Mouse (Mus musculus) heart, embryonic 11.5 days (tissue): ENCODE measurements around the gene Lgr6. TPM values are rescaled to one million over a fixed set of nuclear protein-coding genes. Genes with fewer than 3 reads are reported as not detected.

ENCODE experiments used
- ATAC-seq: fragments of 200-750 bp; cut with Nextera tagmentation; replicated peaks from 2 replicates; pipeline ENCODE4 v1.8.0; 2017; ENCODE audit warnings: moderate library complexity; ENCODE audit not compliant: insufficient number of reproducible peaks, low FRiP score, low TSS enrichment
- H3K27ac ChIP-seq: fragments of 300-500 bp; sonication (generic); 2 replicates; pipeline ENCODE4 v1.5.1; 2014; ENCODE audit warnings: mild to moderate bottlenecking, low read depth, low read length
- H3K27me3 ChIP-seq: fragments of 300-500 bp; sonication (generic); 2 replicates; pipeline ENCODE4 v1.6.1; 2014; ENCODE audit warnings: mild to moderate bottlenecking, low read length, mixed read lengths; ENCODE audit not compliant: control insufficient read depth, insufficient read depth
- H3K36me3 ChIP-seq: fragments of 300-500 bp; sonication (generic); 2 replicates; pipeline ENCODE4 v1.6.1; 2014; ENCODE audit warnings: mild to moderate bottlenecking, low read length, moderate library complexity, mixed read lengths; ENCODE audit not compliant: control insufficient read depth, insufficient read depth
- H3K4me1 ChIP-seq: fragments of 300-500 bp; sonication (generic); 2 replicates; pipeline ENCODE4 v1.6.1; 2014; ENCODE audit warnings: low read length; ENCODE audit not compliant: control insufficient read depth, insufficient read depth
- H3K4me2 ChIP-seq: fragments of 300-500 bp; sonication (generic); 2 replicates; pipeline ENCODE4 v1.6.1; 2014; ENCODE audit warnings: mild to moderate bottlenecking, moderate library complexity
- H3K4me3 ChIP-seq: fragments of 300-500 bp; sonication (generic); 2 replicates; pipeline ENCODE4 v1.5.1; 2014; ENCODE audit warnings: low read depth, low read length
- H3K9ac ChIP-seq: fragments of 300-500 bp; sonication (generic); 2 replicates; pipeline ENCODE4 v1.6.1; 2014; ENCODE audit warnings: mild to moderate bottlenecking, low read depth, low read length, moderate library complexity
- H3K9me3 ChIP-seq: fragments of 300-500 bp; sonication (generic); replicated peaks from 2 replicates; pipeline ENCODE4 v1.6.1; 2016; ENCODE audit warnings: low read length; ENCODE audit not compliant: control insufficient read depth
- WGBS: fragments of 180-500 bp; shearing (Covaris S2); extraction: QIAGEN DNeasy Blood & Tissue Kit; methylation state at CpG from one replicate; pipeline ENCODE4 v1.1.7; 2014; ENCODE audit not compliant: insufficient replicate concordance; 5-methylcytosine and 5-hydroxymethylcytosine counted together
- polyA plus RNA-seq: library from polyadenylated mRNA; unstranded; fragments of >200 nt; fragmentation: Nextera tagmentation; extraction: Ambion mirVana; gene quantifications from 2 replicates; pipeline ENCODE4 v1.2.1, GENCODE M21; 2014

Lgr6 gene
- polyA plus RNA-seq, 1 experiment from 2014 or later, result 1.4 TPM

- Histone ChIP-seq H3K4me1 (peaks cover 14% of the 10 kb centered on the region), H3K9me3 (no peaks in the 10 kb centered on the region), H3K4me3 (no peak overlapping the region), H3K27me3 (no peaks in the 10 kb centered on the region), H3K36me3 (no peaks in the 10 kb centered on the region), H3K9ac (no peak overlapping the region), H3K4me2 (no peak overlapping the region), H3K27ac (no peak overlapping the region)
- WGBS, result 87% methylated on average over 2 of the region's 2 CpGs
- no peak for ATAC-seq
Measured at GRCm38 (mm10) chr1:134942898-134943297, 162.2 kb downstream of the Lgr6 start.

- peak overlapping the region; percentile 1; the same call in 1 of the 2 replicates for H3K27ac ChIP-seq
Measured at GRCm38 (mm10) chr1:134940863-134941262, 164.2 kb downstream of the Lgr6 start.

GRCm38 (mm10) chr1:134938233-134938632 lies 166.8 kb downstream of the Lgr6 start:
- H3K36me3 ChIP-seq, result no peaks in the 10 kb centered on the region
- no peaks in the 10 kb centered on the region for H3K27me3 ChIP-seq
- no peak overlapping the region for H3K4me2 ChIP-seq
- ATAC-seq, result no peak
- no peak overlapping the region for H3K4me3 ChIP-seq
- H3K9ac ChIP-seq, result no peak overlapping the region
- H3K27ac ChIP-seq, result no peak overlapping the region
- no peaks in the 10 kb centered on the region for H3K9me3 ChIP-seq
- H3K4me1 ChIP-seq, result peaks cover 32% of the 10 kb centered on the region
- 84% methylated on average over 1 of the region's 1 CpGs for WGBS

More at GRCm38 (mm10) chr1:134940863-134941262, 164.2 kb downstream of the Lgr6 start:
- H3K4me2 ChIP-seq, result no peak overlapping the region
- no peak overlapping the region for H3K4me3 ChIP-seq
- no peaks in the 10 kb centered on the region for H3K27me3 ChIP-seq
- H3K9ac ChIP-seq, result no peak overlapping the region
- H3K9me3 ChIP-seq, result no peaks in the 10 kb centered on the region
- 63% methylated on average over 4 of the region's 4 CpGs for WGBS
- no peak for ATAC-seq
- H3K4me1 ChIP-seq, result peaks cover 19% of the 10 kb centered on the region
- H3K36me3 ChIP-seq, result no peaks in the 10 kb centered on the region

- WGBS, result 69% methylated on average over 6 of the region's 6 CpGs
- H3K27ac ChIP-seq, result peak overlapping the region; percentile 41; the same call in 1 of the 2 replicates
- no peak for ATAC-seq
Measured at GRCm38 (mm10) chr1:134936335-134936734, 168.7 kb downstream of the Lgr6 start.

More at GRCm38 (mm10) chr1:134936335-134936734, 168.7 kb downstream of the Lgr6 start:
- no peaks in the 10 kb centered on the region for H3K36me3 ChIP-seq
- H3K9me3 ChIP-seq, result no peaks in the 10 kb centered on the region
- no peak overlapping the region for H3K4me3 ChIP-seq
- H3K4me1 ChIP-seq, result peaks cover 46% of the 10 kb centered on the region
- H3K9ac ChIP-seq, result no peak overlapping the region
- H3K27me3 ChIP-seq, result no peaks in the 10 kb centered on the region
- no peak overlapping the region for H3K4me2 ChIP-seq

Other genes with a start within 250 kb of the Lgr6 start
- gene Ppp1r12b, start 149.3 kb downstream of the Lgr6 start, polyA plus RNA-seq, result 23.2 and 26.7 TPM in 2 replicates
- gene Ube2t, start 142.7 kb downstream of the Lgr6 start, polyA plus RNA-seq, result 48.0 and 48.6 TPM in 2 replicates
- 1.2 and 2.0 TPM in 2 replicates for gene Ptpn7, start 27.4 kb upstream of the Lgr6 start, polyA plus RNA-seq
- gene Arl8a, start 41.5 kb upstream of the Lgr6 start, polyA plus RNA-seq, result 27.7 and 29.7 TPM in 2 replicates
- not detected in 2 replicates for gene Gpr37l1, start 62.4 kb upstream of the Lgr6 start, polyA plus RNA-seq
- gene Elf3, start 153.3 kb upstream of the Lgr6 start, polyA plus RNA-seq, result 1.0 and 1.3 TPM in 2 replicates
- 64.4 and 65.2 TPM in 2 replicates for gene Rnpep, start 178.8 kb upstream of the Lgr6 start, polyA plus RNA-seq
- 333 and 344 TPM in 2 replicates for gene Timm17a, start 208.5 kb upstream of the Lgr6 start, polyA plus RNA-seq
- 1.5 and 2.0 TPM in 2 replicates for gene Lmod1, start 219.5 kb upstream of the Lgr6 start, polyA plus RNA-seq